Mouse (Mus musculus) v-Abl transformed pro-B cells (cell line): Measurements from ENCODE around the gene Boc.

Experiments used
- in situ Hi-C, 2 experiments: fragments of 400-800 bp; cut with MboI; formaldehyde crosslinking; loops; one replicate each; pipeline ENCODE4 v1.15.1; 2025; ENCODE audit not compliant: unreplicated experiment in 2 of 2

Boc gene

DNA sequence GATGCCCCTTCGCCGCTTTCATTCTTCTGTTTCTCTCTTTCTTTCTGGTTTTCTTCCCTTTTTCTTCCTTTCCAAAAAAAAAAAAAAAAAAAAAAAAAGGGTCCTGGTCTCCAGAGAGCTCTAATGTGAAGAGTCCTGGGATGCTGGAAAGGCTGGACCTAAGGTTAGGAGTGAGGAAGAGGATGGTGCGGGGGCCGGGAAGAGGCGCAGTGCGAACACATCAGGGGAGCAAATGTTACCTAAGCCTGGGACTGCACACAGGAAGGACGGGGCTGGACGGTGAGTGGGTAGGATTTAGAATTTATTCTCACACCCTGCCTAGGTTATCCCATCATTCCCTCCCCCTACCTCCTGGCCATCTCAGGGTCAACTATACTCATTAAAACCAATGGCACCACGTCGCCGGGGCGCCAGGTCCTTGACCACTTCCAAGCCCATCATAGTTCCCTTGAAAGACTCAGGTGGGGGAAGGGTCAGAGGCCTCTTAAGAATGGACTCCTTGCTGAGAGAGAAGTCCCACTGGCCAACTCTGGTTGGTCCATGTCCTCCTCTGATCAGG, 27.4 kb downstream of the Boc start:
- in situ Hi-C loops, result no loop called here

- in situ Hi-C loops, result no loop called here
Measured at GRCm38 (mm10) chr16:44530829-44531228, 27.9 kb downstream of the Boc start.

DNA sequence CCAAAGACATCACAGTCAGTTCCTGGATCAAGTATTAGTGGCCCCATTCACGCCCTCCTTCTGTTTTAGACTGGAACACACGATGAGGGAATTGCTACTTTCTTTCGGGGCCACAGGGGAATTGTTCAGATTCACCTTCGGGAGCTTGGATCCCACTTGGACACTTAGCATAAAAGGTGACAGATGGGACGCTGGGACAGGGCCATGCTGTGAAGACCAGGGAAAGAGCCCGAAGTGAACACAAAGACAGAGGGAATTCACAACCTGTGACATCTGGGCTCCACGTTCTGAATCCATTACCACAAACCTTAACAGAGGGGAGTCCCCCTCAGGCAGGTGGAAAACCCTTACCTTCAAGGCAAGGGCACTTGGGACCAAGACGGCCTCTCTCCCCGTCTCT, 28.5 kb downstream of the Boc start:
- in situ Hi-C loops, result no loop called here

GRCm38 (mm10) chr16:44529691-44530090, 29.0 kb downstream of the Boc start:
- in situ Hi-C loops, result no loop called here

DNA sequence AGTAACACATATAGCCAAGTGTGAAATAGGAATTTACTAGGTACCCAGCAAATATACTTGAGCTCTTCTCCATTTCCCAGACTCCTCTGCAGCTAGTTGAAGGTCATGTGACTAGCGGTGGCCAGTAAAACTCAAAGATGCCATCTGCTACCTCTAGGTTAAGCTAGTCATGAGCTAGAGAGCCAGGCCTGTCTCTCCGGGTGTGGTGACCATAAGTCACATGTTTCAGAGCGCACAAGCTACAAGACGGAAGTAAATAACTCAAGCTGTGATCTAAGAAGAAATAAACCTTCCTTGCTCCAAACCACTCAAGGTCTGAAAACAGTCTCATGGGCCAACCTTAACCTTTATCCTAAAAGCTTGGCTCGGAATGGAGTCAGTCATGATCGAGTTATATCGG, 29.7 kb downstream of the Boc start:
- in situ Hi-C loops, result no loop called here

DNA sequence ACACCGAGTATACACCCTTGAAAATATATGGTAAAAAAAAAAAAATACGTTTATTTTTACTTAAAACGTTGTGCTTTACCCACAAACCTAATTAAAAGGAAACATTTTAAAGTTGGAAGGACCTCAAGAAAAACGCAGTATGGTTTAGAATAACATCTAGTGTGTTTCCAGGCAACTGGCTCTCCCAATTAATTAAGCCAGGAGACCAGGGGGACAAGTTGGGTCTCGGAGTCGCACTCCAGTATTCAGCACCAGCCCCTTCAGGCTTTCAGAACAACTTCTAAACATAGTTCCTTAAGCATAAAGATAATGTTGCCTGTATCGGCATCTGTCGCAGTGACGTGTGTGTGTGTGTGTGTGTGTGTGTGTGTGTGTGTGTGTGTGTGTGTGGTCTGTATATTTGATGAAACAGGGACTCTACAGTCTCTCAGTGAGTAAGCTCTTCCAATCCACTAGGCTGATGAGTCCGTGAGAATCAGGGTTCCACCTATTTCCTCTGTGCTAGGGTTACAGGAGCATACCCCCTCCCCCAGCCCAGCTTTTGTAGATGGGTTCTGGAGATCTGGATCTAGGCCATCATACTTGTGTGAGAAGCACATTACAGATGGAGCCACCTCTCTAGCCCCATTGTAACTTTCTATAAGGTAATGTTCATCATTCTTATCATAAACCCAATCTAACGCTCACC, 31.3 kb downstream of the Boc start:
- in situ Hi-C loops, result no loop called here

- in situ Hi-C loops, result no loop called here
Measured at GRCm38 (mm10) chr16:44526689-44527088, 32.0 kb downstream of the Boc start.

DNA sequence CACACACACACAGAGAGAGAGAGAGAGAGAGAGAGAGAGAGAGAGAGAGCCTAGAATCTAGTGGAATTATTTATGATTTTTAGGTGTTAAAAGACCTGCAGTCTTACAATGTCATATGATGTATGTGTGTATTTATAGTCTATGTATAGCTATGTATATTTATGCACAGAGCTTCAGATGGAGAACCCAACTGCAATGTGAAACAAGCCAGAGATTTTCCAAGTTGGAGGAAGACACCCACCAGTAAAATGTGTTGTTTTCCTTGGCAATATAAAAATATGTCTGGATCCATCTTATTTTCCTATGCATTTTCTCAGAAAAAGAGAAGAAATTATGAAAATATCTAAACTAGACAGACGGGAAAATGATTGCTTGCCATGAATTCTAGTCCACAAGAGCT, 32.7 kb downstream of the Boc start:
- in situ Hi-C loops, result no loop called here

GRCm38 (mm10) chr16:44523595-44523994, 35.1 kb downstream of the Boc start:
- in situ Hi-C loops, result no loop called here

DNA sequence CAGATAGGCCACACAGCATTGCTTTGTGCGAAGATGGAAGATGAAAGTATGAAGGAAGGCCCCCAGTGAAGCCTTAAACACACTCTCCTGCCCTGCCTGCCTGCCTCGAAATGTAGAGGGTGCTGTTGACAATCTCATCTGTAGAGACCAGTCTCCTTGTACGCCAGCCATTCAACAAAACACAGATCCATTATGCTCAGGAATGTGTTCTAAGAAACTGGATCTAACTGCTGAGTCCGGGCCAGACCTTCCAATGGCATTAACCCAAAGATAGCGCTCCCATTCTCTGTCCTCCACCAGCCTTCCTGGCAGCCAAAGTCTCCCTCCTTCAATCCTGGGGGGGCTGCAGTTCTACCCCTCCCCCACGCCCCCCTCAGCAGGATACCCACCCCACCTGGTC, 42.2 kb downstream of the Boc start:
- in situ Hi-C loops, result no loop called here

DNA sequence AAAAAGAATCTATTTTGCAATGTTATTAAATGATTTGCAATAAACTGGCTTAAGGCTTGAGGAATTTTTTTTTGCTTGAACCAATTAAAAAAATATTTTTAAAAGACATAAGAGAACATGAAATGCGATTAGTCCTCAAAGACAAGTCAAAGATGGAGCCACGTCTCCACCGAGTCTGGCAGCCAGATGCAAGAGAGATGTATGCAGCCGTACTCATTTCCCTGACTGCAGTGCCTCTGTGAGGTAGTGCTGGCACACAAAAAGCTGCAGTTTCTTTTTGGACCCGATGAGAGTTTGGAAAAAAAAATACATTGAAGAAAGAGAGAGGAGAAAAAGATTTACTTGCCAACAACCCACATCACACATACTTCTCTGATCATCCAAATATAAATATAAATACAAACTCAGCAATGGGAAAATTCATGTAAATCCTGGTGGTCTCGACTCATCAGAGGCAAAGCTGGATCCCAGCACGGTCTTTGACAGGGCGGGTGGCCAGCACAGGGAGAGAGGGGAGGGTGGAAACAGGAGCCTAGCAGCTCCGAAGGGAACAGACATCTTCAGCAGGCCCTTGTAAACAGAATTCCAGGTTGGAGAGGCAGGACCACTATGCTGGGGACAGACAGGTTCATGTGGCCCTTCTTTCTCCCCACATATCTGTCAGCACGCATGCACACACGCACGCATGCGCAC, 48.0 kb downstream of the Boc start:
- in situ Hi-C loops, result no loop called here

DNA sequence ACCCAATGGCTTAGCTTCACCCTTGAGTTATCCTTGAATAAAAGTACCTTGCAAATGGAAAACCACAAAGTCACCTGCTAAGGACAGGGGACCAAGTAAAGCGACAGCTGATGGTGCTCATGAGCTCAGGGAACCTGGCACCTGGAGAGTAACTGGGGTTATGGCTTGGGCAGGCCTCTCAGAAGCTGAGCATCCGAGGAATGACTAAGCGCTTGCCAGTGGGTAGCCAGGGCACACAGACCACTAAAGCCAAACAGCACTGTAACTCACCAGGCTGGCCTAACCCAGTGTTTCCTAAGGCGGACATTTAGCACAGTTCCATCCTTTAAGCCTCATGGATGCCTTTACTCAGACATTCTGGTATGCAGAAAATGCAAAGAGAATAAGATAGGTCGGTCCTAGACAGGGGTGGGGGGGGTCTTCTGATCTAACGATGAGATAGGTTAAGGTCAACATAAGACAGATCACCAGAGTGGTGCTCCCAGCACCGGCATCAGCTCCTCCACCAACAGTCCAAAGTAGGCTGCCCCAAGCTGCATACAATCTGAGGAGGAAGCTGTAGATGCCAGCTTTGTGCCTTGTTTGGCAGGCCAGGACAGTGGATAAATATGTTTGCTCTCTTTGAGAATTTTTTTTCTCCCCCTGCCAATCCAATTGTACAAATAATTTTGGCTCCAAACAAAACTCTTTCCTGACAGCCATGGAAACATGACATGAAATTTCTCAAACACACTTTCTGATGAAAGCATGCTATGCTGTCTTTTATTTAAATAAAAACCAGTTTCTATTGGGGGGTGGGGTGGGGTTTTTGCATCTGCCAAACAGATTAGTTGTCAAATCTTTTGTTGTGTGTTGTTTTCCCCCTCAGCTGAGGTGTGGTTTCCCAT, 49.0 kb downstream of the Boc start:
- in situ Hi-C loops, result no loop called here

DNA sequence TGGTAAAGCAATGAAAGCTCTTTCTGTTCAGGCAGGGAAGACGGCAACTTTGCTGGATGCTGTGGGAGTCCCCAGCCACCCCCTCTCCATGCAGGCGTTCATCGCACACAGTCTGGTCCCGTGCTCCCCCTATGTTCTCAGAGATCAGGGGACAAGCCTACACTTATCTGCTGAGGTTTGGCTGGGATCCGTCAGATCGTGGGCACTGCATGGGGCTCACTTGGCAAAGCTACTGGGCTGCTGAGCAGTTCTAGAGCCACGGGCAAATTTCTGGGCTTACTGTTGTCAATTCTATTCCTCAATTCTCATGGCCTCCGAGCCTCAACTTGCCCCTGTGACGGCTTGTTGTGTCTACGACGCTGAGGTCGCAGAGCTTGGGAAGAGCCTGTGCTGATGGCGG, 49.9 kb downstream of the Boc start:
- in situ Hi-C loops, result no loop called here

DNA sequence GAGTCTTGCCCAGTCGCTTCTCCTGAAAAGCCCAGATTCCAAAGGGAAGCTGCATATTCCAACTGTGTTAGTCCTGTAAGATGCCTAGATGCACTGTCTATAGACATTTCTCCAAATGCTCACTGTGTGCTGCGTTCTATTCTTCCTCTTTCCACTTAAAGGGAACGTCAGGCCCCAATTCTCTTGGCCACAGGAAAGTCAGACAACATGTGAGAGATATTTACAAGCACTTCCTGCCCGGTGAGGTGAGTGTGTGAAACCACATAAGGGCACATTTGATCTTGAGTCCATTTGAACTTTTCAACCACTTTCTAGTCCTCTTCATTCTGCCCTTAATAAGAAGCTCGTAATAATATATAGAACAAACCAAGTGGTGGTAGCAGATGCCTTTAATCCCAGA, 50.7 kb downstream of the Boc start:
- in situ Hi-C loops, result no loop called here

- in situ Hi-C loops, result no loop called here
Measured at GRCm38 (mm10) chr16:44507027-44507929, 51.4 kb downstream of the Boc start.

DNA sequence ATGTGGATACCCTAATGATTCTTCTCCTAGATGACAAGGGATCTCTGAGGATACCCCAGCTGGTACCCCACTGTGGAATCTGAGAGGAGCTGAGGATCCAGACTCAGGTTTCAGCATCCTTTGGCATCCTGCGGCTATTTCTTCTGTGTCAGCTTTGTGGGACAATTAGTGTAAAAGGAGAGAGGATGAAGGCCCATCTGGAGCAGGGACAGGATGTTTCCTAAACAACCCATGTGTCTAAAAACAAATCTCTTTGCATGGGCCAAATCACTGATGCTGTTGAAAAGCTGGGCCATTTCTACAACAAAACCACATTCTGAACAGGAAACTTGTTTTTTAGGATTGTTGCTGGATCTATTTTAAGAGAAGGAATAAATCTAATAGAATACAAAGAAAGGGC, 53.5 kb downstream of the Boc start:
- in situ Hi-C loops, result no loop called here

DNA sequence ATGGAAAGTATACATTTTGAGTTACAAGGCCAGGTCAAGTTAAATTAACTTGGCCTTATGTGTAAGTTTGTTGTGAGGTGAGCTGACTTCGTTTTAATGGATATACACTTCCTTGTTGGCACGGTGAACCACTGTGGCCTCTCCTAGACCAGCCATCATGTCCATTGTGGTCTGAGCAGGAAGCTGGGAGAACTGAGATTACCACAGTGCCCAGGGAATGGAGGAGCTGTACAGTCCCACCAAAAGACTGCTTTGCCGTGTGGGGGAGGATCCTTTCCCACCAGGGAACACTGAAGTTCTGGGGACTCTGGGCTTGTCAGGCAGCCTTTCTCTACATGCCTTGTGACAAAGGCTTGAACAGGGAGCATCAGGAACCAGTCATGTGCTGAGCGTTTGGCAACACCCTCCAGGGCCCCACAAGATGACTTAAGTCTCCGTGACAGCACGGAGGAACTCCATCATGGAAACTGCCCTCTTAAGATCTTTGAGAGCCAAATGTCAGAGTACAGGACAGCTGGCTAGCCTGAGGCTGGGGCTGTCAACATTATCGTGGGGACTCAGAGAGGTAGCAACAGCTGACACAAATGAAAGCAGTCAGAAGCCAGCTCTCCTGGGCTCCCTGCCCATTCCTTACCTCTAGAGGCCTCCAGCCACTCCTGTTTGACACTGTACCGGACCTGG, 55.7 kb downstream of the Boc start:
- in situ Hi-C loops, result no loop called here

GRCm38 (mm10) chr16:44502325-44502724, 56.4 kb downstream of the Boc start:
- in situ Hi-C loops, result no loop called here

DNA sequence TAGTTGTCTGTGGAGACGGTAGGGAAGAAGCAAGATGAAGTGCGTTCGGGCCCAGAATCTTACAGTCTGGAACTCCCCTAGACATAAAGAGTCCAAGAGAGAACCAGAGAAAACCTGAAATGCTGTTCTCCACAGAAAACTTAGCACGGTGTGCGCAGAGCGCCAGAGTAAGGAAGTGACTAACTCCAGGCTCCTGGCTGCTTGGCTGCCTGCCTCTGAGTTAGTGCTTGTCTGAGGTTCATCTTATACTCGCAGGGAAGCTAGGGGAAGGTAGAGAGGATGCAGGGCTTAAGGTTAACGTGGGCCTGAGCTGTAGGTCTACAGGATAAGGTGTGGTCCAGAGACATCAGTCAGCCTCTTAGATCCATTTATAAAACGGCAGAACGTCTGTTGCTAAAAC, 56.9 kb downstream of the Boc start:
- in situ Hi-C loops, result no loop called here

GRCm38 (mm10) chr16:44498447-44498846, 60.2 kb downstream of the Boc start:
- in situ Hi-C loops, result loop anchor here in 1 of 2 experiments (25.0 kb wide), 1 partner anchor 1114 kb away; the partner anchor contains the start of gene Gcsam
